Mouse (Mus musculus): ENCODE results near the gene Aprt.

The Aprt gene

GRCm38 (mm10) chr8:122576648-122577022, at the start of gene Aprt:
Gene Aprt (minus strand): TSS chr8:122576909.
- DNase-seq (ENCODE audit: low spot score in 2 of 2): peak; percentile 91 to 96

- no peak for DNase-seq (ENCODE audit: low spot score in 2 of 2)
Observed at GRCm38 (mm10) chr8:122625811-122626210, 49.1 kb upstream of the Aprt start.

GRCm38 (mm10) chr8:122624653-122625052, 47.9 kb upstream of the Aprt start:
- DNase-seq (ENCODE audit: low spot score in 2 of 2): no peak

GRCm38 (mm10) chr8:122623844-122624642, 47.3 kb upstream of the Aprt start:
- DNase-seq (ENCODE audit: low spot score in 2 of 2): no peak

GRCm38 (mm10) chr8:122622727-122623126, 46.0 kb upstream of the Aprt start, which contains the start of gene Pabpn1l:
Gene Pabpn1l (minus strand): TSS chr8:122622739.
- DNase-seq (ENCODE audit: low spot score in 2 of 2): no peak

- no peak for DNase-seq (ENCODE audit: low spot score in 2 of 2)
Observed at GRCm38 (mm10) chr8:122620446-122620845, 43.7 kb upstream of the Aprt start.

- no peak for DNase-seq (ENCODE audit: low spot score in 2 of 2)
Observed at GRCm38 (mm10) chr8:122618660-122619378, 42.1 kb upstream of the Aprt start.

- peak; percentile 73 to 83 for DNase-seq (ENCODE audit: low spot score in 2 of 2)
Observed at GRCm38 (mm10) chr8:122617947-122618546, 41.3 kb upstream of the Aprt start.

- DNase-seq (ENCODE audit: low spot score in 2 of 2): no peak
Observed at GRCm38 (mm10) chr8:122616181-122616905, 39.6 kb upstream of the Aprt start.

- peak; percentile 94 to 96 for DNase-seq (ENCODE audit: low spot score in 2 of 2)
Observed at GRCm38 (mm10) chr8:122611295-122612133, 34.8 kb upstream of the Aprt start, which contains the start of the genes Galns and Trappc2l. Gene Galns (minus strand): TSS chr8:122611463. Gene Trappc2l (plus strand): TSS chr8:122611640.

- DNase-seq (ENCODE audit: low spot score in 2 of 2): no peak
Observed at GRCm38 (mm10) chr8:122610612-122611277, 34.0 kb upstream of the Aprt start.

GRCm38 (mm10) chr8:122610209-122610608, 33.5 kb upstream of the Aprt start:
- DNase-seq (ENCODE audit: low spot score in 2 of 2): no peak

- DNase-seq (ENCODE audit: low spot score in 2 of 2): no peak
Observed at GRCm38 (mm10) chr8:122606810-122607209, 30.1 kb upstream of the Aprt start.

- DNase-seq (ENCODE audit: low spot score in 2 of 2): no peak
Observed at GRCm38 (mm10) chr8:122605367-122605766, 28.7 kb upstream of the Aprt start.

GRCm38 (mm10) chr8:122604640-122605039, 27.9 kb upstream of the Aprt start:
- no peak for DNase-seq (ENCODE audit: low spot score in 2 of 2)

GRCm38 (mm10) chr8:122600666-122601065, 24.0 kb upstream of the Aprt start:
- DNase-seq (ENCODE audit: low spot score in 2 of 2): no peak

- DNase-seq (ENCODE audit: low spot score in 2 of 2): no peak
Observed at GRCm38 (mm10) chr8:122596031-122596430, 19.3 kb upstream of the Aprt start.

GRCm38 (mm10) chr8:122593783-122594507, 17.2 kb upstream of the Aprt start:
- DNase-seq (ENCODE audit: low spot score in 2 of 2): no peak

- no peak for DNase-seq (ENCODE audit: low spot score in 2 of 2)
Observed at GRCm38 (mm10) chr8:122593240-122593639, 16.5 kb upstream of the Aprt start.

- no peak for DNase-seq (ENCODE audit: low spot score in 2 of 2)
Observed at GRCm38 (mm10) chr8:122586749-122587148, 10.0 kb upstream of the Aprt start.

Measured in natural killer cell, adult 2 months (primary cell).